In genomic region chr13:32649982-32650381, GRCm38 (mm10) we compare ENCODE assay signal across 26 mouse cellular contexts.
DNase-seq lines count a peak whose midpoint lies in the region; ATAC-seq lines count a peak whose summit lies in the region.
"Had no signal": no experiment of that assay in that cellular context is flagged by ENCODE, and none has a peak within 500 bp of the region (broad histone marks: within the 10 kb centered on the region; RNA-seq: fewer than 3 reads in every experiment).

No protein-coding gene starts in this region.

- no peak overlapping the region for H3K9ac ChIP-seq in midbrain, embryonic 11.5 days (ENCODE audit: low read length)
- no peak overlapping the region for H3K9ac ChIP-seq in embryonic facial prominence, embryonic 11.5 days (replicated peaks; ENCODE audit: low read length)
- H3K9ac ChIP-seq: embryonic facial prominence, embryonic 15.5 days; forebrain, embryonic 15.5 days; heart, embryonic 12.5 days; hindbrain, embryonic 12.5 days had no signal

- no peak for ATAC-seq in midbrain, embryonic 11.5 days (ENCODE audit: low FRiP score)
- no peak for ATAC-seq in embryonic facial prominence, embryonic 11.5 days (replicated peaks; ENCODE audit: insufficient number of reproducible peaks, low FRiP score, low TSS enrichment, low read depth)
- ATAC-seq in megakaryocyte, adult 5-6 weeks (ENCODE audit: poor library complexity, severe bottlenecking), result no peak
- ATAC-seq: CD4-positive, CD25-positive, alpha-beta regulatory T cell, adult 4 months; forebrain, embryonic 15.5 days; hindbrain, embryonic 16.5 days had no signal

- H3K36me3 ChIP-seq in midbrain, embryonic 10.5 days, result no peaks in the 10 kb centered on the region
- H3K36me3 ChIP-seq in midbrain, embryonic 11.5 days (ENCODE audit: control insufficient read depth, insufficient read depth, low read length), result no peaks in the 10 kb centered on the region
- no peaks in the 10 kb centered on the region for H3K36me3 ChIP-seq in embryonic facial prominence, embryonic 11.5 days (replicated peaks; ENCODE audit: control insufficient read depth, insufficient read depth, low read depth, low read length)
- H3K36me3 ChIP-seq: embryonic facial prominence, embryonic 15.5 days; forebrain, embryonic 10.5 days; forebrain, embryonic 15.5 days; G1E; heart, embryonic 12.5 days; hindbrain, embryonic 12.5 days had no signal

- WGBS in midbrain, embryonic 10.5 days, result 64% methylated on average over 9 of the region's 9 CpGs
- WGBS in midbrain, embryonic 11.5 days, result 71% methylated on average over 9 of the region's 9 CpGs
- WGBS in embryonic facial prominence, embryonic 11.5 days, result 27% methylated on average over 9 of the region's 9 CpGs

- no peak overlapping the region for H3K27ac ChIP-seq in midbrain, embryonic 10.5 days (replicated peaks)
- no peak overlapping the region for H3K27ac ChIP-seq in midbrain, embryonic 11.5 days (ENCODE audit: low read depth, low read length)
- H3K27ac ChIP-seq in embryonic facial prominence, embryonic 11.5 days (replicated peaks; ENCODE audit: low read depth, low read length), result no peak overlapping the region
- H3K27ac ChIP-seq: embryonic facial prominence, embryonic 15.5 days; forebrain, embryonic 10.5 days; forebrain, embryonic 15.5 days; hindbrain, embryonic 12.5 days had no signal

- H3K9me3 ChIP-seq in midbrain, embryonic 10.5 days (replicated peaks), result no peaks in the 10 kb centered on the region
- no peaks in the 10 kb centered on the region for H3K9me3 ChIP-seq in midbrain, embryonic 11.5 days (ENCODE audit: control insufficient read depth, low read length)
- H3K9me3 ChIP-seq in embryonic facial prominence, embryonic 11.5 days (replicated peaks; ENCODE audit: control insufficient read depth, low read length), result no peaks in the 10 kb centered on the region
- H3K9me3 ChIP-seq: embryonic facial prominence, embryonic 15.5 days; forebrain, embryonic 10.5 days; forebrain, embryonic 15.5 days; G1E; heart, embryonic 12.5 days; hindbrain, embryonic 12.5 days had no signal

- no peak overlapping the region for H3K4me3 ChIP-seq in midbrain, embryonic 10.5 days
- H3K4me3 ChIP-seq in midbrain, embryonic 11.5 days (ENCODE audit: low read depth, low read length), result no peak overlapping the region
- no peak overlapping the region for H3K4me3 ChIP-seq in embryonic facial prominence, embryonic 11.5 days (ENCODE audit: low read depth, low read length)
- H3K4me3 ChIP-seq: embryonic facial prominence, embryonic 15.5 days; erythroblast, embryonic 14.5 days; forebrain, embryonic 10.5 days; forebrain, embryonic 15.5 days; heart, embryonic 12.5 days; hindbrain, embryonic 12.5 days had no signal

- no peaks in the 10 kb centered on the region for H3K27me3 ChIP-seq in midbrain, embryonic 10.5 days (ENCODE audit: low read depth, poor library complexity, severe bottlenecking)
- H3K27me3 ChIP-seq in midbrain, embryonic 11.5 days (ENCODE audit: control insufficient read depth, insufficient read depth, low read length), result no peaks in the 10 kb centered on the region
- no peaks in the 10 kb centered on the region for H3K27me3 ChIP-seq in embryonic facial prominence, embryonic 11.5 days (ENCODE audit: control insufficient read depth, insufficient read depth, low read length)
- H3K27me3 ChIP-seq: embryonic facial prominence, embryonic 15.5 days; forebrain, embryonic 15.5 days; hindbrain, embryonic 12.5 days had no signal

- no peak overlapping the region for H3K4me2 ChIP-seq in midbrain, embryonic 11.5 days
- H3K4me2 ChIP-seq in embryonic facial prominence, embryonic 11.5 days (ENCODE audit: low read depth, low read length), result no peak overlapping the region
- H3K4me2 ChIP-seq: embryonic facial prominence, embryonic 15.5 days; forebrain, embryonic 15.5 days; heart, embryonic 12.5 days; hindbrain, embryonic 12.5 days had no signal

- peak; percentile 68 for DNase-seq in heart, adult 11 months
- DNase-seq in heart, adult 9 months (ENCODE audit: low spot score in 2 of 2), result no peak
- DNase-seq in midbrain, embryonic 10.5 days (ENCODE audit: low spot score), result peak; percentile 13
- DNase-seq in midbrain, embryonic 11.5 days (ENCODE audit: low spot score, missing footprints), result no peak
- DNase-seq in embryonic facial prominence, embryonic 11.5 days (ENCODE audit: low spot score), result peak; percentile 64
- DNase-seq in heart, postnatal 25 days (ENCODE audit: low spot score), result no peak
- DNase-seq in urinary bladder, postnatal 4 days (ENCODE audit: low spot score in 2 of 2), result no peak
- DNase-seq: adrenal gland, adult 8-10 months; adrenal gland, postnatal 36 days; B cell, adult 2 months; cerebellum, adult 11 months; cerebellum, adult 8-10 months; cerebellum, postnatal 25 days; gastrocnemius, postnatal 36 days; heart, adult 18-20 months; heart, postnatal 36 days had no signal

- no peaks in the 10 kb centered on the region for H3K4me1 ChIP-seq in midbrain, embryonic 10.5 days
- no peaks in the 10 kb centered on the region for H3K4me1 ChIP-seq in midbrain, embryonic 11.5 days (ENCODE audit: control insufficient read depth, insufficient read depth, low read length)
- no peaks in the 10 kb centered on the region for H3K4me1 ChIP-seq in embryonic facial prominence, embryonic 11.5 days (ENCODE audit: control insufficient read depth, insufficient read depth, low read length)
- H3K4me1 ChIP-seq: forebrain, embryonic 15.5 days; heart, embryonic 12.5 days; hindbrain, embryonic 12.5 days had no signal

- intact Hi-C loops in heart, postnatal 25 days (cut with DNase I), result no loop called here

Comparison
In these comparisons a context has a peak if more than half of its experiments do, and no peak if none do; other contexts are left out.
1. DNase-seq: peak in heart, adult 11 months (single experiment), midbrain, embryonic 10.5 days (single experiment) and embryonic facial prominence, embryonic 11.5 days (single experiment); none in heart, adult 9 months (0 of 2), midbrain, embryonic 11.5 days (single experiment), heart, postnatal 25 days (single experiment) and urinary bladder, postnatal 4 days (0 of 2).